Mouse (Mus musculus): ENCODE measurements around the gene Galc.

Galc gene

DNA sequence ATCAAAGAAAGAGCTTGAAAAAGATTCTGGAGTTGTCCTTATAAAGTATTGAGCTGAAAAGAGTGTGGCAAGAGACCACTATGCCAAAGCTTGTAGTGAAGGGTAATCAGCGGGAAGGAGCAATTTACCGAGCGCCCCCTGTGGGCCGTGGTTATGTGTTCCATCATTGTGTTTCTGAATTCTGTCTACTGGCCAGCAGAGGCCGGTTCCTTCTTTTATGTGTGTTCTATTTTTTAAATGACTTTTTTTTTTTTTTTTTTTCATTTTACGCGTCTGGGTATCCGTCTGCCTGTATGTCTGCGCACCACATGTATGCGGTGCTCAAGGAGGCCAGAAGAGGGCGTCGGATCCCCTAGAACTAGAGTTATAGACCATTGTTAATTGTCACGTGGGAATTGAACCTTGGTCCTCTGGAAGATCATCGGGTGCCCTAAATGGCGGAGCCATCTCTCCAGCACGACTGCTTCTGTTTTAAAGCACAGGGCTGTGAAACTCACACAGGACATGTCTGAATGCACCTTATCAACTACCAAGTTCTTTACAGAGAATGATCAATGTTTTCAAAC lies 78.9 kb downstream of the Galc start:
- DNase-seq = no peak

DNA sequence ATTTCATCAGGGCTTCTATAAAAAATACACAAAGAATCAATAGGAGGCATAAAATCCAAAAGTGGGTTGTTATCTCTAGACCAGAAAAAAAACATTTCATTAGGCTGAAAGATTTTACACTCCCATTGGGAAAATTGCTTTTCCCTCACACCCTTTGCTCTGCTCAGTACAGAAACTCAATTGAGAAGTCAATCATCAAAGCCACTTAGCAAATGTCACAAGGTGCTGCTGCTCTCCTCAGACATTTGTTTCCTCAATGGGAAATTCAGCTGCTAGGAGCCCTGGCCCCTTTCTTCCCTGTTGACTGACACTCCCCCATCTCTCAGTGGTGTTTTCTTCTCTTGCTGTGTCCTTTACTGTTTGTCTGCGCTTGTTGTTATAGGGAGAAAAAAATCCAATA lies 79.8 kb downstream of the Galc start:
- DNase-seq = no peak

DNA sequence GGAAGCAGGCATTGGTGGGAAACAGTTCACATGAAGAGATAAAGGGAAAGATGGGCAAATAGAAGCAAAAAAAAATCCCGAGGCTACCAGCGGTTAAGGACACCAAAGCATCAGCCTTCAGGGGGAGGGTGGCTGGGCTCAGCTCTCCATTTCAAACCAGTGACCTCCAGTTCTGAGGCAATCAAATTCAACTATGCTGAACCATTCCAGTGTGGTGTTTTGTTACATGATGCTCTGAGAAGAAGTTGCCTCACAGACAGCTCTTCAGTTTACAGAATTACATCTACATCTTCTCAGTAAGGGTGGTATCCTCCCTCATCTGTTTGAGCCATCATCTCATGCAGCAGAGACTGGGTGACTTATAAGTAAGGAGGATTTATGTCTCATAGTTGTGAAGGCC lies 82.6 kb downstream of the Galc start:
- no peak for DNase-seq

DNA sequence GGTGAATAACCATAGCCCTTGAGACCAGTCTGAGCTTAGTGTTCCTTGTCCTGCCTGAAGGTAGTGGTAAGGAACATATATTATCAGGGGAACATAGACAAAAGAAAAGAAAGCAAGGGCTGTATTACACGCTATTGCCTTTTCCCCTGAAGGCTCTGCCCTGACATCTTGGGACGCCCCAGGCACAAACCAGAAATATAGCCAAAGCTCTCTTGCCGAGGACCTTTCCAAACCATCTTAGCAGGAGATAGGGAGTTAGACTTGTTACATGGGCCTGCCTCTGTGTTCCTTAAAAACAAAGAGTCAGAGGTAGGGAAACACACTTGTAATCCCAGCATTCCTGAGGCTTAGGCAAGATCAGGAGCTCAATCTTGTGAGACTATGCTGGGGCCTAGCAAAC lies 97.4 kb downstream of the Galc start:
- DNase-seq = no peak

DNA sequence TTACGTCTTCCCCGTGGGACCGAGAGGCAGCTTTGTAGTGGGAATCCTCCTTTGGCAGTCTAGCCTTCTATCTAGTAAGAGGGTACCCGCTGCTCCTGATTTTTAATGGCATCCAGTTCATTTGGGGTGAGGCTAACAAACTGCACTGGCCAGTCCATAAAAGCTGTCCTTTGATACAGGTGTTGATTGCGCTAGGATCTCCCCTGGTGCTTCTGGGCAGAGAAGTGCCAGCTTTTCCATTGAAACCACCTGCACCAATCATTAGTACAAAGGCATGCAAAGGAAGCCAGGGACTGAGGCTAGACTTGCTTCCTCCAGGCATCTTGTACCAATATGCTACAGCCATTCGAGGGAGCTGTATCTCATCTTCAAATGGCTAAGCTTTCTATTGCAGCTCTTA lies 98.4 kb downstream of the Galc start:
- no peak for DNase-seq
